Mouse (Mus musculus) myocyte (in vitro differentiated cells): Measurements from ENCODE around the gene Pign.

Source experiments
- CEBPB ChIP-seq: IDR thresholded peaks from 2 replicates; pipeline ENCODE4 v1.6.1; 2011; ENCODE audit warnings: mild to moderate bottlenecking, moderate library complexity; ENCODE audit not compliant: poor library complexity, insufficient read depth, severe bottlenecking
- MYOD1 ChIP-seq, 3 experiments: IDR thresholded peaks; one replicate each; pipeline ENCODE4 v1.6.1; 2011; ENCODE audit warnings: control low read depth in 2 of 3, low read depth in 2 of 3, mild to moderate bottlenecking in 2 of 3, moderate library complexity in 1 of 3; ENCODE audit not compliant: insufficient read length in 2 of 3, control insufficient read depth in 1 of 3
- MYOG ChIP-seq, 3 experiments: IDR thresholded peaks; one replicate each; pipeline ENCODE4 v1.6.1; 2011; ENCODE audit warnings: control low read depth in 2 of 3, low read depth in 2 of 3, mild to moderate bottlenecking in 2 of 3; ENCODE audit not compliant: insufficient read length in 2 of 3, control insufficient read depth in 1 of 3, insufficient read depth in 1 of 3
- POLR2A ChIP-seq: IDR thresholded peaks from one replicate; pipeline ENCODE4 v1.6.1; 2011; ENCODE audit warnings: low read depth, mild to moderate bottlenecking, control low read depth, moderate library complexity; ENCODE audit not compliant: insufficient read length
- POLR2AphosphoS2 ChIP-seq: IDR thresholded peaks from one replicate; pipeline ENCODE4 v1.6.1; 2011; ENCODE audit warnings: low read depth, control low read depth; ENCODE audit not compliant: insufficient read length
- USF1 ChIP-seq: IDR thresholded peaks from one replicate; pipeline ENCODE4 v1.6.1; 2011; ENCODE audit warnings: low read depth, mild to moderate bottlenecking, control low read depth, moderate library complexity

- TF ChIP-seq MYOG (IDR thresholded peaks at IDR 0.05; ENCODE audit: control insufficient read depth in 1 of 3, insufficient read depth in 1 of 3, insufficient read length in 2 of 3, low read depth in 2 of 3) = no peak
- TF ChIP-seq POLR2A = no peak
- TF ChIP-seq USF1 = no peak
- no peak for TF ChIP-seq CEBPB
- TF ChIP-seq MYOD1 (IDR thresholded peaks at IDR 0.05; ENCODE audit: control insufficient read depth in 1 of 3, insufficient read length in 2 of 3, low read depth in 2 of 3) = no peak
- TF ChIP-seq POLR2AphosphoS2 = no peak
Observed at GRCm38 (mm10) chr1:105522321-105522720, 141.2 kb downstream of the Pign start.
